Mouse (Mus musculus) ES-Bruce4 (cell line): ENCODE measurements around the gene Fam19a5.

Source experiments
- CTCF ChIP-seq: IDR thresholded peaks from one replicate; pipeline ENCODE4 v1.8.1; 2011; ENCODE audit warnings: low read depth, low read length
- EP300 ChIP-seq: IDR thresholded peaks from 2 replicates; pipeline ENCODE4 v1.6.1; 2011; ENCODE audit warnings: low read depth, low read length; ENCODE audit not compliant: insufficient read depth
- POLR2A ChIP-seq: IDR thresholded peaks from one replicate; pipeline ENCODE4 v1.8.1; 2011; ENCODE audit warnings: low read length; ENCODE audit not compliant: insufficient read depth

- no peak for TF ChIP-seq CTCF
- no peak for TF ChIP-seq POLR2A
- no peak for TF ChIP-seq EP300
Measured at GRCm38 (mm10) chr15:87793661-87794060, 249.6 kb downstream of the Fam19a5 start.
